Mouse (Mus musculus): ENCODE data around the gene Myo7a. TPM values are rescaled to one million over a fixed set of nuclear protein-coding genes. Genes with fewer than 3 reads are reported as not detected.

The Myo7a gene
- total RNA-seq, 2 experiments from 2014 or later: 16.5 to 16.7 TPM

GRCm38 (mm10) chr7:98146447-98146845 lies 27.1 kb upstream of the Myo7a start:
- intact Hi-C loops (cut with DNase I): loop anchor here (10.0 kb wide), 1 partner anchor 288 kb away; no protein-coding TSS in a partner anchor
- no peak for DNase-seq (ENCODE audit: extremely low spot score in 1 of 2, low spot score in 2 of 2)

DNA sequence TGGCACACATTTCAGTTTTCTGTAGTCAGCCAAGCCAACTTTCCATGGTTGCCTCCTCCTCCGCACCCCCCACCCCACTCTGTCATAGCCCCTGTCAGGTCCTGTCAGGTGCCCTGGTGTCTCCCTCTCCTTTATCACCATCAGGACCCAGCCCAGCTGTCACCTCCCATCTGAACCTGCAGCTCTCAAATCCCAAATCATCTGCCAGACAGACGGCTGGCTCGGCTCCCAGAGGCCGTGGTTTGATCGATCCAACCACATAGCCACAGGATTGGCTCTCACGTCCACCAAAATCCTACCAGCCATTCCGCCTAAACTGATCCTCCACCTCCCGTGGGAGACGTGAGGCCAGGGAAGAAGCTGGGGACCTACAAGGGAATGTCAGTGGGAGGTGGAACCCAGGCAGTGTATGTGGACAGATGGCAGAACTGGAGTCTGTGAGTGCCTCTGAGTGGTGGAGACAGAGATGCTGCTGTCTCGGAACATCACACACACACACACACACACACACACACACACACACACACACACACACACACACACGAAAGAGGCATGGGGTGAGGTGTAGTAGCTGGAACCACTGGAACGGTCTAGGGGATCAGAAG lies 26.6 kb upstream of the Myo7a start:
- no peak for DNase-seq (ENCODE audit: extremely low spot score in 1 of 2, low spot score in 2 of 2)

GRCm38 (mm10) chr7:98145402-98145801 lies 26.1 kb upstream of the Myo7a start, which contains the start of gene Omp:
TSS of gene Omp (minus strand) at chr7:98145502.
- no peak for DNase-seq (ENCODE audit: extremely low spot score in 1 of 2, low spot score in 2 of 2)
- intact Hi-C loops (cut with DNase I): loop anchor here (10.0 kb wide), 1 partner anchor 289 kb away; no protein-coding TSS in a partner anchor

More for the DNA sequence above, 26.6 kb upstream of the Myo7a start:
- intact Hi-C loops (cut with DNase I): loop anchor here (10.0 kb wide), 1 partner anchor 289 kb away; no protein-coding TSS in a partner anchor

DNA sequence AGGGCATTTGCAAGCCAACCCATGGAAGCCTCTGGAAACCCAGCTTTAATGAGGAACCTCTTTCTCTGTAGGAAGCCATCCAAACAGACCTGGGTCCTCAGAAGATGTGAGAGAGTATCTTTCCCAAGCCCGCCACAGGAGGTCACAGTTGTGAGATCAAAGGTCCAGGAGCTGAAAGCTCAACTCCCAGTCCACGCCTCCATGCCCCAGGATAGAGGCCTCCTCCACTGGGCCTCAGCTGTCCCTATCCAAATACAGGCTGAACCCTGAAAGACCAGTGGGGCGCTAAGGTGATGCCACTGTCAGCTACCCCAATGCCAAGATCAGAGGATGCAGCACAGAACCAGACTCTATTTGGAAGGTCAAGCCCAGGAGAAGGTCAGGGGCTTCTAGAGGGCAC lies 23.3 kb upstream of the Myo7a start:
- DNase-seq (ENCODE audit: extremely low spot score in 1 of 2, low spot score in 2 of 2): no peak
- intact Hi-C loops (cut with DNase I): loop anchor here (10.0 kb wide), 1 partner anchor 292 kb away; no protein-coding TSS in a partner anchor

DNA sequence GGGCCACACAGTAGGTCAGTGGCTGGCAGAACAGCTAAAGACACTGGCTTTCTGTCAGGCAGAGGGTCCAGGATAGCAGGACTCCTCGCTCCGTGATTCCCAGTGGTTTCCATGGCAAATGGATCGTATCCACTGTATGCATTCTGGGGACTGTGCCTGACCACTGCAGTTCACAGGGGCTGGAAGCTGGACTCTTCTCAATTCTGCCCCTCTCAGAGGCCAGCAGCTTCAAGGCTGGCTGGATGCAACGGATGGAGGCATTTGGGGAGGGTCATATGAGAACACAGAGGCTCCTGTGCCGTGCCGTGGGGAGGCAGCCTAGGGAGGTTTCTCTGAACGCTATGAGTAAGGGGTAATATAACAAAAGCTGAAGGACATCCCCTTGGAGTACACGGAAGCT lies 22.9 kb upstream of the Myo7a start:
- intact Hi-C loops (cut with DNase I): loop anchor here (10.0 kb wide), 1 partner anchor 293 kb away; no protein-coding TSS in a partner anchor

DNA sequence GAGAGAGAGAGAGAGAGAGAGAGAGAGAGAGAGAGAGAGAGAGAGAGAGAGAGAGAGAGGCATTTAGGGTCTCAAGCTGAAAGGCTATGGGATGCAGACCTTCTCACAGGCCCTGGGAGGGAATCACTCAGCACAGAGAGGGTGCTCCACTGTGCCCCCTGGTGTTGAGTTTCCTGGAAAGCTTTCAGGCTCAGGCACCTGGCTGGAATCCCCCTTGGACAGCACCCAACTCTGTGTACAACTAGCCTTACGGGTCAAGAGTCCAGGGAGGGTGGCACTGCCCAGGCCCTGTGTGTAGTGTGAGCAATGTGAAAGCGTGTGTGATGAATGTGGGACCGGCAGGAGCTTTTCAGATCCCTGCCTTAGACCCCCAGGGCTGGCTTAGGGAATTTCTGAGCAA lies 21.9 kb upstream of the Myo7a start:
- DNase-seq (ENCODE audit: extremely low spot score in 1 of 2, low spot score in 2 of 2): peak in 1 of 2 experiments; percentile 58
- intact Hi-C loops (cut with DNase I): loop anchor here (10.0 kb wide), 1 partner anchor 294 kb away; no protein-coding TSS in a partner anchor

More for the DNA sequence above, 22.9 kb upstream of the Myo7a start:
- no peak for DNase-seq (ENCODE audit: extremely low spot score in 1 of 2, low spot score in 2 of 2)

GRCm38 (mm10) chr7:98140597-98140996 lies 21.3 kb upstream of the Myo7a start:
- no peak for DNase-seq (ENCODE audit: extremely low spot score in 1 of 2, low spot score in 2 of 2)

DNA sequence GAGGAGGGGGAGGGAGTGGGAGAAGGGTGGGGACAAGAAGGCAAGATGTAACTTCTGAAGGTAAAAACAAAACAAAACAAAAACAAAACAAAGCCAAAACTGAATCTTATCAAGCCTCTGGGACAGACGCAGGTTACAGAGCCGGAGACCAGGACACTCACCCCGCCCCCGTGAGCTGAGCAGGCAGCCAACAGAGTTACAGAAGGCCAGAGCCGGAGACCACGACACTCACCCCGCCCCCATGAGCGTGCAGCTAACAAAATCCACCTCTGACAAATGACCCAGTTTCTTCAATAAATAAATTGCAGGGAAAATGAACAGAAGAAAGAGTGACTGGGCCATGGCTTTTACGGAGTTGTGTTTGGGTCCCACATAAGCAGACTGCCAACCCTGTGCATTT lies 19.9 kb upstream of the Myo7a start:
- DNase-seq (ENCODE audit: extremely low spot score in 1 of 2, low spot score in 2 of 2): no peak
- intact Hi-C loops (cut with DNase I): no loop called here

More at GRCm38 (mm10) chr7:98140597-98140996, 21.3 kb upstream of the Myo7a start:
- intact Hi-C loops (cut with DNase I): loop anchor here (10.0 kb wide), 1 partner anchor 294 kb away; no protein-coding TSS in a partner anchor

DNA sequence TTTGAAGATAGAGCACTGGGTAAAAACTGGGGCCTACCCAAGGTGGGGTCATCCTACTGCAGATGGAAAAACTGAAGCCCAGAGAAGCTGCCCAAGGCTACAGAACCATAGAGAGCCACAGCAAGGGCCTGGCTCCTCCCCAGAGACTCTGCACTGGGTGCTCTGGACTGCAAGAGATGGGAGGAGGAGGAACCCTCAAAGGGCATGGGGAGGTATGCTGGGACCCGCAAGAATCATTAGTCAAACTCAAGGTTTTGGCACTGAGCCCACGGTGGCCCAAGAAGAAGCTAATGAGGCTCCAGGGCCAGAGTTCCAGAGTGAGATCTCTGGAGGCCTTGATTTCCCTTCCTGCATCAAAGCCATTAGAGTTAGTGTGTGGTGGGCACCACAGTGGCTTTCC lies 18.7 kb upstream of the Myo7a start:
- intact Hi-C loops (cut with DNase I): no loop called here
- no peak for DNase-seq (ENCODE audit: extremely low spot score in 1 of 2, low spot score in 2 of 2)

DNA sequence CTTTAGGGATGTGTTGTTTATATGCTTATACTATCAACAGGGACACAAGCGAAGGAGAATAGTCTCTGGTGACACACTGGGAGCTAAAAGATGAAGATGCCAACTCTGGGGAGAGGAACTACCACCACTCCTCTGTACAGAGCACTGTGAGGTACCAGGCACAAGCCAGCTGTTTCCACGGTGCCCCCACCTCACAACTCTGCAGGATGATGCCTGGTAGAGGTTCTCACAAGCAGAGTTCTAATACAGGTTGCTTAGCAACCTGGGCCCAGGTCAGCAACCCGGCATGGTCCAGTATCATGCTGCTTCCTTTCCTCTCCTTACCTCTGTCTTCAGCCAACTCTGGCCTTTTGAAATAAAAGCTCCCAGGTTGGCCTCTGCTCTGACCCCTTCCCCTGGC lies 18.3 kb upstream of the Myo7a start:
- intact Hi-C loops (cut with DNase I): no loop called here
- DNase-seq (ENCODE audit: extremely low spot score in 1 of 2, low spot score in 2 of 2): no peak

GRCm38 (mm10) chr7:98131751-98132150 lies 12.4 kb upstream of the Myo7a start:
- intact Hi-C loops (cut with DNase I): no loop called here
- no peak for DNase-seq (ENCODE audit: extremely low spot score in 1 of 2, low spot score in 2 of 2)

GRCm38 (mm10) chr7:98125473-98125872 lies 6.1 kb upstream of the Myo7a start:
- intact Hi-C loops (cut with DNase I): no loop called here
- peak in 1 of 2 experiments; percentile 62 for DNase-seq (ENCODE audit: extremely low spot score in 1 of 2, low spot score in 2 of 2)

- no peak for DNase-seq (ENCODE audit: extremely low spot score in 1 of 2, low spot score in 2 of 2)
- intact Hi-C loops (cut with DNase I): loop anchor here (5.0 kb wide), 1 partner anchor 377 kb away; no protein-coding TSS in a partner anchor
Observed at GRCm38 (mm10) chr7:98124701-98125100, 5.4 kb upstream of the Myo7a start.

DNA sequence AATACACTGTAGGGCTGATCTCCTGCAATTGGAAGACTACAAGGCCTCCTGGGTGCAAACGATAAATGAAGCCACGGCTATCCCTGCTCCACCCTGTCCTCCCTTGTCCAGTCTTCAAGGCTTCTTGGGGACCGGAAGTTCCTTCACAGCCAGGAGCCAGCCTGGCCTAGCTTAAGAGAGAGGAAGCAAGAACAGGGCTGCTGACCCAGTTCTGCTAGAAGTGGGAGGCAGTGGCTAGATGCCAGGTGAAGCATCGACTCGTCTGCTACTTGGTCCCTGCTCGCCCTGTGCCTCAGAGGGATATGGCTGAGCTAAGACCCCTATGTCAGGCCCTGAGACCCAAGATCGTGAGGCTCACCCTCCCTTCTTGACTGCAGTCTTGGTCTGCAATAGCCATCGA lies 2.3 kb upstream of the Myo7a start:
- intact Hi-C loops (cut with DNase I): loop anchor here (5.0 kb wide), 1 partner anchor 374 kb away; no protein-coding TSS in a partner anchor
- peak in 1 of 2 experiments; percentile 75 for DNase-seq (ENCODE audit: extremely low spot score in 1 of 2, low spot score in 2 of 2)

DNA sequence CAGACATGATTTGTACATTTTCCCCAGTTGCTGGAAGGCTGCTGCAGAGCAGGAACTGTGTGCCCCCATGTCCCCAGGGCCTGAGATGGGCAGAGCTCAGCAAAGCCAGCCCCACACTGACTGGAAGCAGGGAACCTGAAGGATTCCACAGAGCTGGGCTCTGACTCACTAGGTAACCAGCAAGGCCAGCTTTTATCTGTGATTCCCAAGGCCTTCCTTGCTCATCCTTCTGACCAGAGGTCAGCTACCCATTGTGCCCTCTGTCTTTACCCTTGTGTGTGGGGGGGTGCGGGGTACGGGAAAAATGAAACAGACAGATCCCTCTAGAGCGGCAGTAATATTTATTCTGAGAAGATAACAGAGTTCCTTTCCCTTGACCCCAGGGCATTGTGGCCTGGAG lies 1.9 kb upstream of the Myo7a start:
- DNase-seq (ENCODE audit: extremely low spot score in 1 of 2, low spot score in 2 of 2): no peak
- intact Hi-C loops (cut with DNase I): loop anchor here (5.0 kb wide), 1 partner anchor 374 kb away; no protein-coding TSS in a partner anchor

GRCm38 (mm10) chr7:98120325-98120724 lies 1.0 kb upstream of the Myo7a start:
- intact Hi-C loops (cut with DNase I): loop anchor here (5.0 kb wide), 1 partner anchor 373 kb away; no protein-coding TSS in a partner anchor
- DNase-seq (ENCODE audit: extremely low spot score in 1 of 2, low spot score in 2 of 2): peak; percentile 58 to 74

DNA sequence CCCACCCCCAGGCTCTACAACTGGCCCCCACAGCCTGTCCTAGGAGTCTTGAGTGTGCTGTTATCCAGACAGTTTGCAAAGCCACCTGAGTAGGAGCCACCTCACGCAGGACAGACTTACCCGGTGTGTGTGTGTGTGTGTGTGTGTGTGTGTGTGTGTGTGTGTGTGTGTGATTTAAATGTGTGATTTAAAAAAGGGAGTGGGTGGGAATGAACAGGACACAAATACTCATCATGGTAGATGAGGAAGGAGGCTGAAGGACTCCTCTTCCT lies 573 bp upstream of the Myo7a start:
- DNase-seq (ENCODE audit: extremely low spot score in 1 of 2, low spot score in 2 of 2): no peak
- intact Hi-C loops (cut with DNase I): loop anchor here (5.0 kb wide), 2 partner anchors 48 to 373 kb away; no protein-coding TSS in a partner anchor

DNA sequence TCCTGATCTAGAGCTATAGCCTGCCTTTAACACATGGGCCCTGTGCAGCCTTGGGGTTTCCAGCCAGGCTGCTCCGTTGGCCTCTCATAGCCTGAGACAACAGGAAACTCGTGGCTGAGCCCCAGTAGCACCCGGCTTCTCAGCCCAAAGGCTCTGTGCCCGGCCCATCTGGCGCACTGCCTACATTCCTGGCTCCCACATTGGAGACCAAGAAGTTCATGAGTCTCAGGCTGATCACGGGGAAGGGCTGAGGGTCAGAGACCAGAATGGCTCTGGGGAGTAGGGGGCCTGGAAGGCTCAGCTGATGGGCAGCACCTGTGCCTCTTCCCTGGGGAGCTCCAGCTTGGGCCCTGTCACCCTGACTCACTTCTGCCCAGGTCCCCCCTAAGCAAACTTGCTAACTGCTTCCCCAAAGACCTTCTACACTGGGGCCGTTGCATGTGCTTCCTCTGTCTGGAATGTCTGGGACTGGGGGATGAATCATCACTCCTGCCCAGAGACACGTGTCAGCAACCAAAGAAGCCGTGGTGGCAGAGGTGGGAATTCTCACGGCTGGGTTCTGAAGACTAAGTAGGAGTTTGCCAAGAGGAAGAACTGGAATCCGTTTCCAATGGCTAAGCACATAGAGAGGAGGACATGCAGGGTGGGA lies 2.2 kb downstream of the Myo7a start:
- DNase-seq (ENCODE audit: extremely low spot score in 1 of 2, low spot score in 2 of 2): peak in 1 of 2 experiments; percentile 85
- intact Hi-C loops (cut with DNase I): loop anchor here (5.0 kb wide), 1 partner anchor 45 kb away; no protein-coding TSS in a partner anchor

DNA sequence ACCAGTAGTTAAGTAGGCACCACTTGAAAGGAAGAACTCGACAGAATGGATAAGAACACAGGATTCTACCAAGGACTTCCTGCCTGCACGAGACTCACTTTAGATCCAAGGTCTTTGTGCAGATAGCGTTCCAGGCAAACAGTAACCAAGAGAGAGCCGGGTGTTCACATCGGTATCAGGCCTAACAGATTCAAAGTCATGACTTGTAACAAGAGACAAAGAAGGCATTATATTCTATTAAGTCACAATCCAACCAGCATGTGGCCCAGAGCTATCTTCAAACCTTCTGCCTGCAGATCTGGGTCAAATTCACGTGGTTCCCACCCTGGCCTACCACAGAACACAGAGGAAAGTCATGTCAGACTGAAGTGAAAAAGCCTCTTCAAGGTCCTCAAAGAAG lies 4.7 kb downstream of the Myo7a start:
- DNase-seq (ENCODE audit: extremely low spot score in 1 of 2, low spot score in 2 of 2): no peak
- intact Hi-C loops (cut with DNase I): loop anchor here (5.0 kb wide), 1 partner anchor 42 kb away; no protein-coding TSS in a partner anchor

DNA sequence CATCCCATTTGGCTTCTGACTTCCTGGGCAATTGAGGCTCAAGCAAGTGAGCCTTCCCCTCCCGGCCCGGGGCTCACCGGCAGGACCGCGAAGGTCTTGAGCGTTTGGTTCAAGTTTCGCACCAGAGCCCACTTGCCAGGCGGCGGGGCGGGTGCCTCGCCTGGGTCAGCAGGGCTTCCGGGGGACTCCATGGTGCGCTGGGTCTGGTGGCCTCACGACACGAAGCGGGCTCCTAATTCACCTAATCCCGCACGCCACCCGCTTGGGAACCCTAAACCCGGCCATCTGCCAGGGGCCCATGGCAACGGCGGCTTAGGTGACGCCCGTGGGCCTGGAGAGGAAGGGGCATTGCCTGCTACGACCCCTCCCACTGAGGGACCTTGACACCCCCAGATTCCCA lies 8.1 kb downstream of the Myo7a start:
- intact Hi-C loops (cut with DNase I): no loop called here
- DNase-seq (ENCODE audit: extremely low spot score in 1 of 2, low spot score in 2 of 2): no peak
